Mouse (Mus musculus): ENCODE data around the gene Ppip5k2. TPM values are rescaled to one million over a fixed set of nuclear protein-coding genes. Genes with fewer than 3 reads are reported as not detected.
A peak's percentile ranks its signal among the peaks of the same experiment; 100 is the strongest.

Ppip5k2 gene
- polyA plus RNA-seq, 1 experiment from 2014 or later, result 47.8 TPM

DNA sequence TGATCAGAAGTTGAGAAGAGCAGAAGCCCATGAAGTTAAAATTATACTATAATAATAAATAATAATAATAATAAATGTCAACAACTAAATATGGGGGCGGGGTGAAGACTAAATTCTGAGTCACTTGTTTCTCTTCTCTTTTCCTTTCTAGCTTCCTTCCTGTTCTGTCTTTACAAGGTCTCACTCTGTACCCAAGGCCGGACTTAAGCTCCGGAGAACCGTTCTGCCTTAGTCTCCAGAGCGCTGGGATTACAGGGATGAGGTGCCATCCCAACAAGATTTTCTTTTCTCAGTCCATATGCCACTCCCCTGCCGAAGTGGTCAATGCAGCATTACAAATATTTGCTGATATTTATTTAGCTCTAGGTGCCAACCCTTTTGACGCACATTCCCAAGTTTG is 107.9 kb downstream of the Ppip5k2 start:
- H3K36me3 ChIP-seq (ENCODE audit: control insufficient read depth, insufficient read depth, low read length), result no peaks in the 10 kb centered on the region
- no peak overlapping the region; the same call in 1 of the 2 replicates for H3K27ac ChIP-seq (ENCODE audit: low read length)
- no peak for ATAC-seq (ENCODE audit: insufficient number of reproducible peaks, insufficient read depth, low FRiP score, low read depth)
- peaks cover 3% of the 10 kb centered on the region; the same call in 1 of the 2 replicates for H3K4me1 ChIP-seq (ENCODE audit: control insufficient read depth, insufficient read depth, low read length)
- peak overlapping the region; percentile 71 for H3K9ac ChIP-seq (replicated peaks; ENCODE audit: low read depth, low read length)
- H3K27me3 ChIP-seq (ENCODE audit: control insufficient read depth, insufficient read depth, low read length), result no peaks in the 10 kb centered on the region
- H3K9me3 ChIP-seq (ENCODE audit: control insufficient read depth, low read depth, low read length), result no peaks in the 10 kb centered on the region
- H3K4me3 ChIP-seq (ENCODE audit: low read depth, low read length), result peak overlapping the region; percentile 83
- 27% methylated on average over 7 of the region's 7 CpGs for WGBS
- peak overlapping the region; percentile 87 for H3K4me2 ChIP-seq (replicated peaks; ENCODE audit: low read depth, low read length)

DNA sequence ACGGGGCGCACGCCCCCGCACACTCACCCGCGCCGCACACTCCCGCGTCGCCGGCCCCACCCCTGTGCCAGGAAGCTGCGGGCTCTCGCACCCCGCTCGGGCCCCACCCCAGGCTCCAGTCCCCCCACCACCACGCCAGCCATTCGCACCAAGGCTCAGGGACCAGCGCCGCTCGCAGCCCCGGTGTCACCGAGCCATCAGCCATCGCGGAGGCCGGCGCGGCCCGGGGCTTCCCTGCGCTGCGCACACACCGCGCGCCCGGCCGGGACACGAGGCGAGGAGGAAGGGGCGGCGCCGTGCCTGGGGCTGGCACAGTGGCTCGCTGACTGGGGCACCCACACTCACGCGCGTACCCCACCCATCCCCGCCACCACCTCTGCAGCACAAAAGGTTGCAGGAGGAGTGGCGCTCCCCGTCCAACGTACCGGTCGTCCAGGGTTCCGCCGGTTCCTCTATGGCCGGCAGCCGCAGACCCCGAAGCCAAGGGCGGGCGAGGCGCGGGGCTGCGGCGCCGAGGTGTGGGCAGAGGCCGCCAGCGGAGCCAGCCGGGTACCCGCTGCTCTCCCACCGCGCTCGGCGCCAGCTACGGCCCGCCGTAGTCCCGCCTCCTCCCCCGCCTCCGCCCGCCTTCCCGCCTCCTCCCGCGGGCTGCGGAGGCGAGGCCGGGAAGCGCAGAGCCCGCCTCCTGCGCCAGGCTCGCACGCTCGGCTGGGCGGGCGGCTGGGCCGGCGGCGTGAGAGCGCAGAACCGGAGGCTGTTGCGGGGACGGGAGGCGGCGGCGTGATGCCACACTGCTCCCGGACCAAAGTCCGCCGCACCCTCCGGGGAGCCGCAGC is 108.6 kb downstream of the Ppip5k2 start, which contains the start of gene D1Ertd622e:
Gene D1Ertd622e, minus strand, starts transcription at position 669 of the 836 bp plus-strand sequence.
- Histone ChIP-seq H3K36me3 (ENCODE audit: control insufficient read depth, insufficient read depth, low read length) (no peaks in the 10 kb centered on the region), H3K4me1 (ENCODE audit: control insufficient read depth, insufficient read depth, low read length) (peaks cover 3% of the 10 kb centered on the region; the same call in 1 of the 2 replicates), H3K9me3 (ENCODE audit: control insufficient read depth, low read depth, low read length) (no peaks in the 10 kb centered on the region), H3K27me3 (ENCODE audit: control insufficient read depth, insufficient read depth, low read length) (no peaks in the 10 kb centered on the region), H3K27ac (ENCODE audit: low read length) (peak within 1 kb of the TSS; percentile 71), H3K4me3 (ENCODE audit: low read depth, low read length) (peak within 1 kb of the TSS; percentile 83), H3K9ac (replicated peaks; ENCODE audit: low read depth, low read length) (peak within 1 kb of the TSS; percentile 71), H3K4me2 (replicated peaks; ENCODE audit: low read depth, low read length) (peak within 1 kb of the TSS; percentile 87)
- ATAC-seq (ENCODE audit: insufficient number of reproducible peaks, insufficient read depth, low FRiP score, low read depth), result peak; percentile 94
- under 1% methylated on average over 83 of the region's 106 CpGs for WGBS

DNA sequence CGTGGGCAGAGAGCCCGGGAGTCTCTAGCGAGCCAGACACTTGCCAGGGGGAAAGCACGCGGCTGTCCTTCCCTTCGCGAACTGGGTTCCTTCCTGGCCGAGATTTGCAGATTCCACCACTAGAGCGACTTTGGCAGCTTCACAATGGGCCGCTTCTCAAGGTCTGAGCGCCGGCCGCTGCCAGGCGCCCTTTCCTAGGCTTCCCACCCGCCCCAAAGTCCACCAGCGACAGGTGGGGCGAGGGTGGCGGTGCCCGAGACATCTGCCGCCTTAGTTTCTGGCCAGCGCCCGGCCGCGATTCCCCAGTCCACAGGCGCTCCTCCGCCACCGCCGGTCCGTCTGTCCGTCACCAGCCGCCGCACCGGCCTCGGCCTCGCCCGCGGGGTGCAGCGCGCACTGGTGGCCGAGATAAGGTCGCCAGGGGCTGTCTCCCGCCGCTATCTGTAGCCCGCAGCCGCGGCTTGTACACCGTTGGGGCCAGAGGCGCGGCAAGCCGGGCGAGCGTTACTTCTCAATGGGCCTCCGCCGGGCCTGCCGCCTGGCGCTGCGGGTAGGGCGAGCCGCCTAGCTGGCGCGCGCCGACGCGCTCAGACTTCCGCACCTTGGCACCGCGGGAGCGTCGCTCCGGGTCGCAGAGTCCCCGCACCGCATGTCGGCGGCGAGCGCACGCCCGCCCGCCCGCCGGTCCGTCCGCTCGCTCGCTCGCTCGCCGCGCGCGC is 109.4 kb downstream of the Ppip5k2 start:
- H3K9ac ChIP-seq (replicated peaks; ENCODE audit: low read depth, low read length), result peak overlapping the region; percentile 71
- H3K27ac ChIP-seq (ENCODE audit: low read length), result peak overlapping the region; percentile 71
- H3K4me1 ChIP-seq (ENCODE audit: control insufficient read depth, insufficient read depth, low read length), result peaks cover 3% of the 10 kb centered on the region; the same call in 1 of the 2 replicates
- WGBS, result under 1% methylated on average over 87 of the region's 93 CpGs
- no peaks in the 10 kb centered on the region for H3K36me3 ChIP-seq (ENCODE audit: control insufficient read depth, insufficient read depth, low read length)
- H3K4me3 ChIP-seq (ENCODE audit: low read depth, low read length), result peak overlapping the region; percentile 83
- peak overlapping the region; percentile 87 for H3K4me2 ChIP-seq (replicated peaks; ENCODE audit: low read depth, low read length)
- H3K9me3 ChIP-seq (ENCODE audit: control insufficient read depth, low read depth, low read length), result no peaks in the 10 kb centered on the region
- peak; percentile 60 for ATAC-seq (ENCODE audit: insufficient number of reproducible peaks, insufficient read depth, low FRiP score, low read depth)
- H3K27me3 ChIP-seq (ENCODE audit: control insufficient read depth, insufficient read depth, low read length), result no peaks in the 10 kb centered on the region

DNA sequence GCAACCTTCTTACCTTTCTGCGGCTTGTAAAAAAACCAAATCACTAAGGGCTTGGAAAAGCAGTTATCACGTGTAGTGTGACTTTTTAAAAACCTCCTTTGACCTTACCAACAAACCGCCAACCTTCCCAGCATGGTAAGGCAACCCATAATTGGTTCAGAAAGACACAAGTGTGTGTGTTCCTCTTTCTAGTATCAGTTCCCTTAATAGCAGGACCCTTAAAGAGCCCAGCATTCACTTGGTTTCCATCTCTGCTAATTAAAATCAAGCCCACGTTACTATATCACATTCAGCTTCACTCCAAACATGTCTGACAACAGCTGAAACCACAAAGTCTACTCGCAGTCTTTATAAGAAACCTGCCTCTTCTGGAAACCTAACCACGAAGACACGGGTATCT is 110.8 kb downstream of the Ppip5k2 start:
- peak overlapping the region; percentile 87; the same call in 1 of the 2 replicates for H3K4me2 ChIP-seq (replicated peaks; ENCODE audit: low read depth, low read length)
- no peak for ATAC-seq (ENCODE audit: insufficient number of reproducible peaks, insufficient read depth, low FRiP score, low read depth)
- H3K36me3 ChIP-seq (ENCODE audit: control insufficient read depth, insufficient read depth, low read length), result no peaks in the 10 kb centered on the region
- peaks cover 3% of the 10 kb centered on the region; the same call in 1 of the 2 replicates for H3K4me1 ChIP-seq (ENCODE audit: control insufficient read depth, insufficient read depth, low read length)
- peak overlapping the region; percentile 83; the same call in 1 of the 2 replicates for H3K4me3 ChIP-seq (ENCODE audit: low read depth, low read length)
- no peak overlapping the region for H3K27ac ChIP-seq (ENCODE audit: low read length)
- 77% methylated on average over 7 of the region's 7 CpGs for WGBS
- H3K9me3 ChIP-seq (ENCODE audit: control insufficient read depth, low read depth, low read length), result no peaks in the 10 kb centered on the region
- no peaks in the 10 kb centered on the region for H3K27me3 ChIP-seq (ENCODE audit: control insufficient read depth, insufficient read depth, low read length)
- no peak overlapping the region for H3K9ac ChIP-seq (replicated peaks; ENCODE audit: low read depth, low read length)

DNA sequence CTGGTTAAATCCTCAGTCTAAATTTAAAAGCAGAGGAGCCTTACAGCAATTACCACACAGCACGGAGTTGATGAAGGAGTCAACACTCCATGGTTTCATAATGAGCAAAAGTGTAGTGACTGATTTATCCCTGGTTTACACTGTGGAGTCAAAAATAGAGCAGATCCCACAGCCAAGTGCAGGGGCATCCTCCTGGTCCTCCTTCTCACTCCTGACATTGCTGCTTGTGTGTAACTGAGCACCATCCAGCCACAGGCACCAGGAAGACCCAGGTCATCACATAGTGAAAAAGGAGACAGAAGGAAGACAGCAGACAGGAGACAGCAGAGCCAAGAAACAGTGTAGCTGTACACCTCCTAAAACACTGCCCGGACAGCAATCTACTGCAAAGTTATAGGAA is 112.4 kb downstream of the Ppip5k2 start:
- H3K4me2 ChIP-seq (replicated peaks; ENCODE audit: low read depth, low read length), result no peak overlapping the region
- H3K9me3 ChIP-seq (ENCODE audit: control insufficient read depth, low read depth, low read length), result no peaks in the 10 kb centered on the region
- no peaks in the 10 kb centered on the region for H3K27me3 ChIP-seq (ENCODE audit: control insufficient read depth, insufficient read depth, low read length)
- ATAC-seq (ENCODE audit: insufficient number of reproducible peaks, insufficient read depth, low FRiP score, low read depth), result no peak
- H3K4me3 ChIP-seq (ENCODE audit: low read depth, low read length), result no peak overlapping the region
- WGBS, result 80% methylated on average over 2 of the region's 2 CpGs
- H3K9ac ChIP-seq (replicated peaks; ENCODE audit: low read depth, low read length), result no peak overlapping the region
- H3K4me1 ChIP-seq (ENCODE audit: control insufficient read depth, insufficient read depth, low read length), result peaks cover 3% of the 10 kb centered on the region; the same call in 1 of the 2 replicates
- H3K27ac ChIP-seq (ENCODE audit: low read length), result no peak overlapping the region
- no peaks in the 10 kb centered on the region for H3K36me3 ChIP-seq (ENCODE audit: control insufficient read depth, insufficient read depth, low read length)

DNA sequence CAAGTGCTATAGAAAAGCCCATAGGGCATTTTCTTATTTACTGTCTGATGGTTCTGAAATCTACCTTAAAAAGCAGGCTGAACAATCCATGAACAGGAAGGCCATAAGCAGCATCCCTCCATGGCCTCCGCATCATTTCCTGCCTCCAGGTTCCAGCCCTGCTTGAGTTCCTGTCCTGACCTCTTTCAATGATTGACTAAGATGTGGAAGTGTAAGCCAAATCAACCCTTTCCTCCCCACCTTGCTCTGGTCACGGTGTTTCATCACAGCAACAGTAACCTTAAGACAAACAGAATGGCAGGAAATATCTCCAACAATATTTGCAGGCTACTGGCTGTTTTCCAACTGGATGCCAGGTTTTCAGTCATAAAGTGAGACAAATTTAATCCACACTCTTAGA is 113.0 kb downstream of the Ppip5k2 start:
- no peak overlapping the region for H3K4me2 ChIP-seq (replicated peaks; ENCODE audit: low read depth, low read length)
- WGBS, result 50% methylated on average over 2 of the region's 2 CpGs
- no peak for ATAC-seq (ENCODE audit: insufficient number of reproducible peaks, insufficient read depth, low FRiP score, low read depth)
- H3K36me3 ChIP-seq (ENCODE audit: control insufficient read depth, insufficient read depth, low read length), result no peaks in the 10 kb centered on the region
- no peak overlapping the region for H3K9ac ChIP-seq (replicated peaks; ENCODE audit: low read depth, low read length)
- H3K27me3 ChIP-seq (ENCODE audit: control insufficient read depth, insufficient read depth, low read length), result no peaks in the 10 kb centered on the region
- H3K27ac ChIP-seq (ENCODE audit: low read length), result no peak overlapping the region
- no peaks in the 10 kb centered on the region for H3K4me1 ChIP-seq (ENCODE audit: control insufficient read depth, insufficient read depth, low read length)
- H3K4me3 ChIP-seq (ENCODE audit: low read depth, low read length), result no peak overlapping the region
- H3K9me3 ChIP-seq (ENCODE audit: control insufficient read depth, low read depth, low read length), result no peaks in the 10 kb centered on the region

Other genes starting within 250 kb of the Ppip5k2 start
- 16.2 and 19.6 TPM in 2 replicates for gene D1Ertd622e, start 108.3 kb downstream of the Ppip5k2 start, polyA plus RNA-seq (2014; fragmentation: Nextera tagmentation; extraction: Ambion mirVana)
- gene Gin1, start 239 bp downstream of the Ppip5k2 start, polyA plus RNA-seq (2014; fragmentation: Nextera tagmentation; extraction: Ambion mirVana), result 16.4 and 19.3 TPM in 2 replicates